Mouse (Mus musculus): ENCODE data around the gene Oas3.

The Oas3 gene

GRCm38 (mm10) chr5:120777478-120777877 lies at the start of gene Oas3:
TSS of gene Oas3 (minus strand) at chr5:120777661.
- 84% methylated on average over 9 of the region's 9 CpGs for WGBS

GRCm38 (mm10) chr5:120815949-120816348 lies 38.5 kb upstream of the Oas3 start:
- WGBS = 75% methylated on average over 3 of the region's 3 CpGs

- WGBS = 85% methylated on average over 6 of the region's 6 CpGs
Measured at GRCm38 (mm10) chr5:120813023-120813422, 35.6 kb upstream of the Oas3 start.

- 7% methylated on average over 18 of the region's 18 CpGs for WGBS
Measured at GRCm38 (mm10) chr5:120811951-120812819, 34.7 kb upstream of the Oas3 start, which contains the start of gene Oas1c. TSS of gene Oas1c (minus strand) at chr5:120812514.

- WGBS = 48% methylated on average over 6 of the region's 6 CpGs
Measured at GRCm38 (mm10) chr5:120809171-120809570, 31.7 kb upstream of the Oas3 start.

- WGBS = 94% methylated on average over 1 of the region's 1 CpGs
Measured at GRCm38 (mm10) chr5:120806458-120806857, 29.0 kb upstream of the Oas3 start.

- 83% methylated on average over 2 of the region's 2 CpGs for WGBS
Measured at GRCm38 (mm10) chr5:120803596-120803995, 26.1 kb upstream of the Oas3 start.

GRCm38 (mm10) chr5:120798943-120799342 lies 21.5 kb upstream of the Oas3 start:
- WGBS = 75% methylated on average over 2 of the region's 2 CpGs

- WGBS = 79% methylated on average over 5 of the region's 5 CpGs
Measured at GRCm38 (mm10) chr5:120798147-120798546, 20.7 kb upstream of the Oas3 start.

- 76% methylated on average over 9 of the region's 9 CpGs for WGBS
Measured at GRCm38 (mm10) chr5:120795480-120796034, 18.1 kb upstream of the Oas3 start, which contains the start of gene Oas1e. TSS of gene Oas1e (minus strand) at chr5:120795530.

- 29% methylated on average over 2 of the region's 2 CpGs for WGBS
Measured at GRCm38 (mm10) chr5:120793043-120793442, 15.6 kb upstream of the Oas3 start.

GRCm38 (mm10) chr5:120787042-120787441 lies 9.6 kb upstream of the Oas3 start:
- WGBS = 79% methylated on average over 3 of the region's 3 CpGs

GRCm38 (mm10) chr5:120782446-120782845 lies 5.0 kb upstream of the Oas3 start:
- WGBS = 75% methylated on average over 2 of the region's 2 CpGs

- WGBS = 88% methylated on average over 1 of the region's 1 CpGs
Measured at GRCm38 (mm10) chr5:120781646-120782045, 4.2 kb upstream of the Oas3 start.

GRCm38 (mm10) chr5:120779922-120780321 lies 2.5 kb upstream of the Oas3 start:
- WGBS = 29% methylated on average over 3 of the region's 3 CpGs

- WGBS = 76% methylated on average over 2 of the region's 2 CpGs
Measured at GRCm38 (mm10) chr5:120778941-120779340, 1.5 kb upstream of the Oas3 start.

- 88% methylated on average over 5 of the region's 5 CpGs for WGBS
Measured at GRCm38 (mm10) chr5:120776801-120777200, 660 bp downstream of the Oas3 start.

- 79% methylated on average over 14 of the region's 14 CpGs for WGBS
Measured at GRCm38 (mm10) chr5:120775287-120775985, 2.0 kb downstream of the Oas3 start.

GRCm38 (mm10) chr5:120769396-120769795 lies 8.1 kb downstream of the Oas3 start:
- 77% methylated on average over 3 of the region's 3 CpGs for WGBS

GRCm38 (mm10) chr5:120765010-120765409 lies 12.5 kb downstream of the Oas3 start:
- WGBS = 79% methylated on average over 8 of the region's 8 CpGs

- 50% methylated on average over 6 of the region's 6 CpGs for WGBS
Measured at GRCm38 (mm10) chr5:120761901-120762300, 15.6 kb downstream of the Oas3 start.

- WGBS = 90% methylated on average over 4 of the region's 4 CpGs
Measured at GRCm38 (mm10) chr5:120754215-120754614, 23.2 kb downstream of the Oas3 start.

All from cerebral cortex, adult 2 months (tissue).